Mouse (Mus musculus) lung, adult 2 months (tissue): Measurements from ENCODE around the gene Ubr3.

ENCODE experiments used
- CTCF ChIP-seq: fragments of 200-500 bp; IDR thresholded peaks from 2 replicates; pipeline ENCODE4 v1.5.1; 2011; ENCODE audit warnings: mild to moderate bottlenecking, low read length, control low read depth; ENCODE audit not compliant: insufficient read depth
- POLR2A ChIP-seq: fragments of 200-500 bp; IDR thresholded peaks from 2 replicates; pipeline ENCODE4 v1.6.1; 2011; ENCODE audit warnings: low read depth, mild to moderate bottlenecking, control low read depth, low read length, borderline replicate concordance; ENCODE audit errors: extremely low read depth

DNA sequence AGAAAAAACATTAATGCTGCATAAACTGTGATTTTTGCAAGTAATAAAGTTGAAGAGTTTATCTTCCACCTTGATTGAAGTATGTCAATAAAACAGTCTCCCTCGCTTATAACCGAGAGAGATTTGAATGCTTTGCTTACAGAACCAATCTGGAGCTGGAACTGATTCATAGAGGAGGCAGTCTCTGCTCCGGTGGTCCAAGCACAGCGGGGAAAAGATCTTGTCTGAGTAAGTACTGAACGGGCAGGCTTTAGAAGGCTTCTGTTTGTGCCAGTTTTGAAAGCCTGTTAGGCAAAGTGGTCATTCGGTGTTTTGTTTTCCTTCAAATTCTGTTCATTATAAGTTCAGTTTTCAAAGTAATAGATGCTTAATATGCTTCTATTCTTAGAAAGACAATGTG is 103.3 kb downstream of the Ubr3 start:
- TF ChIP-seq CTCF: no peak
- no peak for TF ChIP-seq POLR2A
